Mouse (Mus musculus) heart, postnatal 0 days (tissue): ENCODE measurements around the gene Atp13a3. TPM values are rescaled to one million over a fixed set of nuclear protein-coding genes. Genes with fewer than 3 reads are reported as not detected.
A peak's percentile ranks its signal among the peaks of the same experiment; 100 is the strongest.
"Not testable (repeated sequence)": the region's sequence is repeated elsewhere in the genome, so short reads cannot be mapped to it uniquely, and the experiment has no call there.

Experiments used
- ATAC-seq: fragments of 200-750 bp; cut with Nextera tagmentation; 2 replicates; pipeline ENCODE4 v1.8.0; 2017; ENCODE audit warnings: low read depth, moderate number of reproducible peaks, moderate library complexity; ENCODE audit not compliant: insufficient read depth
- DNase-seq: peaks from one replicate; pipeline ENCODE4 v3.0.0-alpha.2; 2016; ENCODE audit warnings: low spot score
- H3K27ac ChIP-seq: fragments of 300-500 bp; sonication (generic); 2 replicates; pipeline ENCODE4 v1.5.1; 2014; ENCODE audit warnings: low read depth, mild to moderate bottlenecking
- H3K27me3 ChIP-seq: fragments of 300-500 bp; sonication (generic); 2 replicates; pipeline ENCODE4 v1.6.1; 2014; ENCODE audit warnings: low read length, mixed read lengths; ENCODE audit not compliant: control insufficient read depth, insufficient read depth
- H3K36me3 ChIP-seq: fragments of 300-500 bp; sonication (generic); replicated peaks from 2 replicates; pipeline ENCODE4 v1.6.1; 2014; ENCODE audit warnings: low read length, mixed read lengths; ENCODE audit not compliant: control insufficient read depth, insufficient read depth
- H3K4me1 ChIP-seq: fragments of 300-500 bp; sonication (generic); 2 replicates; pipeline ENCODE4 v1.6.1; 2014; ENCODE audit warnings: antibody characterized with exemption; ENCODE audit not compliant: control insufficient read depth, insufficient read depth
- H3K4me2 ChIP-seq: fragments of 300-500 bp; sonication (generic); 2 replicates; pipeline ENCODE4 v1.6.1; 2014; ENCODE audit warnings: low read depth, mild to moderate bottlenecking, low read length, moderate library complexity
- H3K4me3 ChIP-seq: fragments of 300-500 bp; sonication (generic); 2 replicates; pipeline ENCODE4 v1.5.1; 2014; ENCODE audit warnings: low read depth, low read length
- H3K9ac ChIP-seq: fragments of 300-500 bp; sonication (generic); replicated peaks from 2 replicates; pipeline ENCODE4 v1.6.1; 2014; ENCODE audit warnings: low read depth, low read length, mixed read lengths
- H3K9me3 ChIP-seq: fragments of 300-500 bp; sonication (generic); replicated peaks from 2 replicates; pipeline ENCODE4 v1.6.1; 2016; ENCODE audit warnings: low read length; ENCODE audit not compliant: control insufficient read depth
- CTCF ChIP-seq: IDR thresholded peaks from 2 replicates; pipeline ENCODE4 v1.5.1; 2016; ENCODE audit warnings: antibody characterized with exemption, control low read depth, low read depth
- EP300 ChIP-seq: IDR thresholded peaks from 2 replicates; pipeline ENCODE4 v1.6.1; 2016; ENCODE audit warnings: antibody characterized with exemption, low read depth
- WGBS: fragments of 180-500 bp; shearing (Covaris S2); extraction: QIAGEN DNeasy Blood & Tissue Kit; methylation state at CpG from one replicate; pipeline ENCODE4 v1.1.7; 2014; 5-methylcytosine and 5-hydroxymethylcytosine counted together
- polyA plus RNA-seq: library from polyadenylated mRNA; unstranded; fragments of >200 nt; fragmentation: Nextera tagmentation; extraction: Ambion mirVana; gene quantifications from 2 replicates; pipeline ENCODE4 v1.2.1, GENCODE M21; 2015
- total RNA-seq: library from RNA; depleted of rRNA; stranded (reverse); fragments of >200 nt; gene quantifications from 2 replicates; pipeline ENCODE4 v1.2.3, GENCODE M21; 2014; ENCODE audit warnings: low replicate concordance

Atp13a3 gene
- total and polyA plus RNA-seq, 2 experiments from 2014 or later = 4.5 to 27.1 TPM

DNA sequence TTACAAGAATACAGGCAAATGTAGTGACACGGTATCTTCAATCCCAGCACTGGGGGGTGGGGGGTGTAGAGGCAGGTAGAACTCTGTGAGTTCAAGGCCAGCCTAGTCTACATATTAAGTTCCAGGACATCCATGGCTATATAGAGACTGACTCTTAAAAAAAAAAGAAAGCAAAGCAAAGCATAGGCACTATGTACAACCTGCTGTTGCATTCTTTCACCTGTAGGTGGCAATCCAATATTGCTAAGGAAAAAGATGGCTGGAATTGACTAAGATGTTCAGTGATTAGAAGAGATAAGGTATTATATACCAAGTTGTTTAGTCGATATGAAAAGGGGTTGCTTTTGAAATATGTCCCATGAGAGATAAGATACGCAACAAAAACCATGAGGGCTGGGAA lies 31.5 kb downstream of the Atp13a3 start:
- DNase-seq = peak; percentile 53
- ATAC-seq = 0 out of 2 replicates have a peak, but pooled peaks have one; percentile 36
- no peaks in the 10 kb centered on the region for H3K9me3 ChIP-seq
- 62% methylated on average over 3 of the region's 3 CpGs for WGBS
- H3K36me3 ChIP-seq = no peaks in the 10 kb centered on the region
- no peak overlapping the region for H3K9ac ChIP-seq
- TF ChIP-seq CTCF = peak; percentile 89
- no peak for TF ChIP-seq EP300
- H3K27ac ChIP-seq = no peak overlapping the region
- no peak overlapping the region for H3K4me3 ChIP-seq
- H3K4me1 ChIP-seq = no peaks in the 10 kb centered on the region
- no peaks in the 10 kb centered on the region for H3K27me3 ChIP-seq
- H3K4me2 ChIP-seq = no peak overlapping the region

DNA sequence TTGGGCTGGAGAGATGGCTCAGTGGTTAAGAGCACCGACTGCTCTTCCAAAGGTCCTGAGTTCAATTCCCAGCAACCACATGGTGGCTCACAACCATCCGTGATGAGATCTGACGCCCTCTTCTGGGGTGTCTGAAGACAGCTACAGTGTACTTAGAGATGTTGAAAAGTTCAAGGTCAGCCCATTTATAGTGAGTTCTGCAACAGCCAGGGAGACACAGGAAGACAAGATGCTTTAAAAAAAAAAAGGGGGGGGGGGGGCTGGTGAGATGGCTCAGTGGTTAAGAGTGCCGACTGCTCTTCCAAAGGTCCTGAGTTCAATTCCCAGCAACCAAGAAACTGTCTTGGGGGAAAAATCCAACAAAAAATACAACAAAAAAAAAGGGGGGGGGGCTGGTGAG lies 32.5 kb downstream of the Atp13a3 start:
- not testable (repeated sequence) for H3K4me2 ChIP-seq, H3K9ac ChIP-seq, H3K36me3 ChIP-seq, DNase-seq, H3K4me1 ChIP-seq, H3K27me3 ChIP-seq, H3K27ac ChIP-seq, H3K9me3 ChIP-seq, ATAC-seq, H3K4me3 ChIP-seq
- 83% methylated on average over 4 of the region's 4 CpGs for WGBS

DNA sequence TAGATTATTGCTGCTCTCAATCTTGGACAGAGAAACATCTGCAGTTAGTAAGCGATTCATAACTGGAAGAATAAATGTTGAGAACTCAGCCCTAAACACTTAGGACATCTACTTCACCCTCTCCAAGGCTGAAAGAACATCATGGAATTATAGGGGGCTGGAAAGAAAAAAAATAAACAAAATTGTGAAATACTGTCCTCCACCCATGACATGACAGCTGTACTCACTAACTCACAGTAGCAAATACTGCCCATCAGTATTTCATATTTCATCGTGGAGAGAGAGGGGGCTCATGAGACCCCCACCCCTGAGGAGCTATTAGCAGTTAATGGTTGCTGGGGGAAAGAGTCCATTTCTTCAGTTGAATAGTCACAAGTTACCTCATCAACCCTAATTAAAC lies 38.4 kb downstream of the Atp13a3 start:
- 83% methylated on average over 2 of the region's 2 CpGs for WGBS

DNA sequence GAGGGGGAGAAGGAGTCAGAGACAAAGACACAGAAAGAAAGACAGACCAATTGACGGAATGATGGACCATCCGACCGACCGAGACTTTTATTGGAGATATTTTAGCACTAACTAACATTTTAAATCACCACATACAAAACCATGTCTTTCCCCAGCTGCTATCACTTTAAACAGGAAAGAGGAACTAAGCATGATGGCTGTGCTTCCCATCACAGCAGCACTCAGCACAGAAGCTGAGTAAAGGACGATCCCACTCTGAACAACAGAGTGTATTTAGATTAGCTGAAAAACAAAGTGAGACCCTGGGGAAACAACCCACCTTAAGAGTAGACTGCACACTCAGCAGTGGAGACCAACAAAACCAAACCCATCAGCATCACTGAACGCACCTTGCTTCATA lies 41.2 kb downstream of the Atp13a3 start:
- Histone ChIP-seq H3K27me3 (no peaks in the 10 kb centered on the region), H3K36me3 (no peaks in the 10 kb centered on the region; the same call in 1 of the 2 replicates), H3K4me2 (no peak overlapping the region), H3K4me1 (no peaks in the 10 kb centered on the region), H3K27ac (no peak overlapping the region), H3K9ac (no peak overlapping the region), H3K9me3 (no peaks in the 10 kb centered on the region), H3K4me3 (no peak overlapping the region)
- DNase-seq (no peak), ATAC-seq (no peak)
- TF ChIP-seq CTCF (no peak), EP300 (no peak)
- 82% methylated on average over 6 of the region's 6 CpGs for WGBS

More for the DNA sequence above, 38.4 kb downstream of the Atp13a3 start:
- Histone ChIP-seq H3K4me1 (no peaks in the 10 kb centered on the region), H3K27ac (no peak overlapping the region), H3K27me3 (no peaks in the 10 kb centered on the region), H3K36me3 (no peaks in the 10 kb centered on the region; the same call in 1 of the 2 replicates), H3K4me3 (no peak overlapping the region), H3K9me3 (no peaks in the 10 kb centered on the region), H3K9ac (no peak overlapping the region), H3K4me2 (no peak overlapping the region)
- no peak for DNase-seq
- TF ChIP-seq EP300 (no peak), CTCF (no peak)
- no peak for ATAC-seq

DNA sequence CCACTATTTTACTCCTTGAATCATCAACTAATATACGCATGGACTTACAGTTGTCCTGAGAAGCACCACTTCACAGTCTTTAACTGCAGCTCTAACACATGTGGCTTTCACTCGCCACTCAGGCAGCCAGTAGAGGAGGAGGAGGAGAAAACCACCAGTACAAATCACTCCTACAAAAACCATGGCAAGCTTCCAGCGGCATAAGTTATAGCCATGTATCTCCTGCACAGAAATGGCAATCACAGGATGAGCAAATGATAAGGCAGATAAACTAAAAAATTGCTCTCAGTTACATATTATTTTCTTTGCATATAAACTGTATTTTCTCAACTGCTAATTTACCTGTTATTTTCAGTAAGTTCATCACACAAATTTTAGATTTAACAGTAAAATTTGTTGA lies 43.2 kb downstream of the Atp13a3 start:
- no peak for ATAC-seq

DNA sequence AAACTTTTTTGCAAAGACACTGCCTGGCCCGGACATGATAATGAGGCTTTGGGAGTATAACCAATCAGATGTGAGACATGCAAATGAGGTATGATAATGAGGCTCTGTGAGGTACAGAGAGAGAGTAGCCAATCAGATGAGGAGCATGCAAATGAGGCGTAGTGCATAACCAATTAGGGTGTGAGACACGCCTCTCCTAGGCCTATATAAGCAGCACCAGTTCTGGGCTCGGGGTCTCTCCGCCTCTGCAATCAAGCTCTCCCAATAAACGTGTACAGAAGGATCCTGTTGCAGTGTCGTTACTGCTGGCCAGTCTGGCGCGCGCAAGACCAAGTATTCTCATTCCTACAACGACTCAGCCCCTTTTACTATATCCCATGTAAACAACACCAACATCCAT lies 52.3 kb downstream of the Atp13a3 start:
- 97% methylated on average over 11 of the region's 11 CpGs for WGBS
- not testable (repeated sequence) for DNase-seq, H3K4me1 ChIP-seq

More for the DNA sequence above, 43.2 kb downstream of the Atp13a3 start:
- no peaks in the 10 kb centered on the region for H3K9me3 ChIP-seq
- no peak overlapping the region for H3K4me3 ChIP-seq
- no peaks in the 10 kb centered on the region; the same call in 1 of the 2 replicates for H3K36me3 ChIP-seq
- H3K27me3 ChIP-seq = no peaks in the 10 kb centered on the region
- no peaks in the 10 kb centered on the region for H3K4me1 ChIP-seq
- no peak overlapping the region for H3K4me2 ChIP-seq
- no peak for DNase-seq
- 63% methylated on average over 3 of the region's 3 CpGs for WGBS
- no peak overlapping the region for H3K9ac ChIP-seq
- TF ChIP-seq CTCF (no peak), EP300 (no peak)
- H3K27ac ChIP-seq = no peak overlapping the region

More for the DNA sequence above, 52.3 kb downstream of the Atp13a3 start:
- ATAC-seq, H3K4me3 ChIP-seq, H3K9ac ChIP-seq, H3K9me3 ChIP-seq, H3K27ac ChIP-seq, H3K27me3 ChIP-seq, H3K4me2 ChIP-seq: not testable (repeated sequence)
- H3K36me3 ChIP-seq = peaks cover 34% of the 10 kb centered on the region
